Mouse (Mus musculus): Measurements from ENCODE around the gene 2210011C24Rik.
"Not testable (repeated sequence)": the region's sequence is repeated elsewhere in the genome, so short reads cannot be mapped to it uniquely, and the experiment has no call there.

Gene 2210011C24Rik

GRCm38 (mm10) chr8:84019738-84020137 lies 7.8 kb upstream of the 2210011C24Rik start:
- DNase-seq (ENCODE audit: low spot score) = no peak

- no peak for DNase-seq (ENCODE audit: low spot score)
Measured at GRCm38 (mm10) chr8:84015833-84016232, 3.9 kb upstream of the 2210011C24Rik start.

- no peak for DNase-seq (ENCODE audit: low spot score)
Measured at GRCm38 (mm10) chr8:84012499-84013165, 661 bp upstream of the 2210011C24Rik start.

GRCm38 (mm10) chr8:84010625-84011611 lies 1.1 kb downstream of the 2210011C24Rik start:
- DNase-seq (ENCODE audit: low spot score) = no peak

- peak; percentile 71 for DNase-seq (ENCODE audit: low spot score)
Measured at GRCm38 (mm10) chr8:84009876-84010275, 2.1 kb downstream of the 2210011C24Rik start.

GRCm38 (mm10) chr8:84008362-84008761 lies 3.6 kb downstream of the 2210011C24Rik start:
- DNase-seq (ENCODE audit: low spot score) = no peak

- not testable (repeated sequence) for DNase-seq (ENCODE audit: low spot score)
Measured at GRCm38 (mm10) chr8:84005502-84005901, 6.5 kb downstream of the 2210011C24Rik start.

GRCm38 (mm10) chr8:84004533-84005201 lies 7.3 kb downstream of the 2210011C24Rik start:
- peak; percentile 87 for DNase-seq (ENCODE audit: low spot score)

- no peak for DNase-seq (ENCODE audit: low spot score)
Measured at GRCm38 (mm10) chr8:84003612-84004246, 8.2 kb downstream of the 2210011C24Rik start.

- DNase-seq (ENCODE audit: low spot score) = no peak
Measured at GRCm38 (mm10) chr8:84002957-84003611, 8.9 kb downstream of the 2210011C24Rik start.

- no peak for DNase-seq (ENCODE audit: low spot score)
Measured at GRCm38 (mm10) chr8:84001281-84002000, 10.5 kb downstream of the 2210011C24Rik start, which contains the start of gene 1700067K01Rik. TSS of gene 1700067K01Rik (plus strand) at chr8:84001502.

- DNase-seq (ENCODE audit: low spot score) = no peak
Measured at GRCm38 (mm10) chr8:83999825-84000224, 12.1 kb downstream of the 2210011C24Rik start.

GRCm38 (mm10) chr8:83999057-83999705 lies 12.8 kb downstream of the 2210011C24Rik start:
- DNase-seq (ENCODE audit: low spot score) = no peak

- no peak for DNase-seq (ENCODE audit: low spot score)
Measured at GRCm38 (mm10) chr8:83998231-83999056, 13.5 kb downstream of the 2210011C24Rik start.

GRCm38 (mm10) chr8:83997511-83998141 lies 14.3 kb downstream of the 2210011C24Rik start, which contains the start of gene Samd1:
TSS of gene Samd1 (plus strand) at chr8:83997672.
- no peak for DNase-seq (ENCODE audit: low spot score)

- peak; percentile 67 for DNase-seq (ENCODE audit: low spot score)
Measured at GRCm38 (mm10) chr8:83996567-83997505, 15.1 kb downstream of the 2210011C24Rik start.

GRCm38 (mm10) chr8:83995973-83996372 lies 16.0 kb downstream of the 2210011C24Rik start:
- DNase-seq (ENCODE audit: low spot score) = no peak

Data from left cerebral cortex, adult 11 months (tissue).